Mouse (Mus musculus): ENCODE results near the gene Lce3d. TPM values are rescaled to one million over a fixed set of nuclear protein-coding genes. Genes with fewer than 3 reads are reported as not detected.
A peak's percentile ranks its signal among the peaks of the same experiment; 100 is the strongest.

Gene Lce3d
- polyA plus RNA-seq, 1 experiment from 2014 or later: not detected

- no peak within 1 kb of the TSS for H3K9ac ChIP-seq (replicated peaks; ENCODE audit: low read length)
- no peak for DNase-seq (ENCODE audit: low spot score)
- no peak for ATAC-seq (replicated peaks; ENCODE audit: insufficient number of reproducible peaks, low FRiP score, low TSS enrichment, low read depth)
- H3K4me1 ChIP-seq (ENCODE audit: control insufficient read depth, insufficient read depth, low read length): no peaks in the 10 kb centered on the region
- no peaks in the 10 kb centered on the region for H3K36me3 ChIP-seq (replicated peaks; ENCODE audit: control insufficient read depth, insufficient read depth, low read depth, low read length)
- H3K4me3 ChIP-seq (ENCODE audit: low read depth, low read length): no peak within 1 kb of the TSS
- H3K9me3 ChIP-seq (replicated peaks; ENCODE audit: control insufficient read depth, low read length): no peaks in the 10 kb centered on the region
- no peaks in the 10 kb centered on the region for H3K27me3 ChIP-seq (ENCODE audit: control insufficient read depth, insufficient read depth, low read length)
- H3K27ac ChIP-seq (replicated peaks; ENCODE audit: low read depth, low read length): no peak within 1 kb of the TSS
- no peak within 1 kb of the TSS for H3K4me2 ChIP-seq (ENCODE audit: low read depth, low read length)
Observed at GRCm38 (mm10) chr3:92991926-92992325, 34.7 kb downstream of the Lce3d start, which contains the start of gene Lce3f. Lce3f (plus strand) TSS chr3:92992226.

GRCm38 (mm10) chr3:92998691-92999090 lies 41.5 kb downstream of the Lce3d start:
- DNase-seq (ENCODE audit: low spot score) (peak; percentile 86), ATAC-seq (replicated peaks; ENCODE audit: insufficient number of reproducible peaks, low FRiP score, low TSS enrichment, low read depth) (peak; percentile 87)
- no peaks in the 10 kb centered on the region for H3K4me1 ChIP-seq (ENCODE audit: control insufficient read depth, insufficient read depth, low read length)
- no peak overlapping the region for H3K4me3 ChIP-seq (ENCODE audit: low read depth, low read length)
- no peak overlapping the region for H3K27ac ChIP-seq (replicated peaks; ENCODE audit: low read depth, low read length)
- no peak overlapping the region for H3K4me2 ChIP-seq (ENCODE audit: low read depth, low read length)
- H3K36me3 ChIP-seq (replicated peaks; ENCODE audit: control insufficient read depth, insufficient read depth, low read depth, low read length): no peaks in the 10 kb centered on the region
- no peak overlapping the region for H3K9ac ChIP-seq (replicated peaks; ENCODE audit: low read length)
- H3K27me3 ChIP-seq (ENCODE audit: control insufficient read depth, insufficient read depth, low read length): no peaks in the 10 kb centered on the region
- no peaks in the 10 kb centered on the region for H3K9me3 ChIP-seq (replicated peaks; ENCODE audit: control insufficient read depth, low read length)
- WGBS: 5% methylated on average over 7 of the region's 7 CpGs

GRCm38 (mm10) chr3:93000621-93001020 lies 43.4 kb downstream of the Lce3d start:
- 86% methylated on average over 3 of the region's 3 CpGs for WGBS
- Histone ChIP-seq H3K4me2 (ENCODE audit: low read depth, low read length) (no peak overlapping the region), H3K4me1 (ENCODE audit: control insufficient read depth, insufficient read depth, low read length) (no peaks in the 10 kb centered on the region), H3K9ac (replicated peaks; ENCODE audit: low read length) (no peak overlapping the region), H3K4me3 (ENCODE audit: low read depth, low read length) (no peak overlapping the region), H3K9me3 (replicated peaks; ENCODE audit: control insufficient read depth, low read length) (no peaks in the 10 kb centered on the region), H3K27me3 (ENCODE audit: control insufficient read depth, insufficient read depth, low read length) (no peaks in the 10 kb centered on the region), H3K36me3 (replicated peaks; ENCODE audit: control insufficient read depth, insufficient read depth, low read depth, low read length) (no peaks in the 10 kb centered on the region), H3K27ac (replicated peaks; ENCODE audit: low read depth, low read length) (no peak overlapping the region)
- DNase-seq (ENCODE audit: low spot score) (no peak), ATAC-seq (replicated peaks; ENCODE audit: insufficient number of reproducible peaks, low FRiP score, low TSS enrichment, low read depth) (no peak)

GRCm38 (mm10) chr3:93002843-93003242 lies 45.7 kb downstream of the Lce3d start:
- Histone ChIP-seq H3K4me3 (ENCODE audit: low read depth, low read length) (no peak overlapping the region), H3K9ac (replicated peaks; ENCODE audit: low read length) (no peak overlapping the region), H3K4me1 (ENCODE audit: control insufficient read depth, insufficient read depth, low read length) (no peaks in the 10 kb centered on the region), H3K9me3 (replicated peaks; ENCODE audit: control insufficient read depth, low read length) (no peaks in the 10 kb centered on the region), H3K27me3 (ENCODE audit: control insufficient read depth, insufficient read depth, low read length) (no peaks in the 10 kb centered on the region), H3K4me2 (ENCODE audit: low read depth, low read length) (no peak overlapping the region), H3K27ac (replicated peaks; ENCODE audit: low read depth, low read length) (no peak overlapping the region), H3K36me3 (replicated peaks; ENCODE audit: control insufficient read depth, insufficient read depth, low read depth, low read length) (no peaks in the 10 kb centered on the region)
- ATAC-seq (replicated peaks; ENCODE audit: insufficient number of reproducible peaks, low FRiP score, low TSS enrichment, low read depth): no peak
- no peak for DNase-seq (ENCODE audit: low spot score)
- WGBS: 74% methylated on average over 4 of the region's 4 CpGs

Other genes starting within 250 kb of the Lce3d start
- not detected in 2 replicates for gene Lce1e, start 248.3 kb upstream of the Lce3d start, polyA plus RNA-seq (2014; fragmentation: Nextera tagmentation; extraction: Ambion mirVana)
- gene Lce1f, start 237.0 kb upstream of the Lce3d start, polyA plus RNA-seq (2014; fragmentation: Nextera tagmentation; extraction: Ambion mirVana): not detected in 2 replicates
- not detected in 2 replicates for gene Gm38119, start 218.3 kb upstream of the Lce3d start, polyA plus RNA-seq (2014; fragmentation: Nextera tagmentation; extraction: Ambion mirVana)
- not detected in 2 replicates for gene Lce1g, start 205.1 kb upstream of the Lce3d start, polyA plus RNA-seq (2014; fragmentation: Nextera tagmentation; extraction: Ambion mirVana)
- gene Lce1h, start 192.3 kb upstream of the Lce3d start, polyA plus RNA-seq (2014; fragmentation: Nextera tagmentation; extraction: Ambion mirVana): not detected in 2 replicates
- not detected in 2 replicates for gene Lce1i, start 178.5 kb upstream of the Lce3d start, polyA plus RNA-seq (2014; fragmentation: Nextera tagmentation; extraction: Ambion mirVana)
- gene Lce1j, start 166.9 kb upstream of the Lce3d start, polyA plus RNA-seq (2014; fragmentation: Nextera tagmentation; extraction: Ambion mirVana): not detected in 2 replicates
- gene Lce1k, start 149.5 kb upstream of the Lce3d start, polyA plus RNA-seq (2014; fragmentation: Nextera tagmentation; extraction: Ambion mirVana): not detected in 2 replicates
- not detected in 2 replicates for gene Kprp, start 130.1 kb upstream of the Lce3d start, polyA plus RNA-seq (2014; fragmentation: Nextera tagmentation; extraction: Ambion mirVana)
- not detected in 2 replicates for gene Lce1l, start 106.1 kb upstream of the Lce3d start, polyA plus RNA-seq (2014; fragmentation: Nextera tagmentation; extraction: Ambion mirVana)
- not detected in 2 replicates for gene 2310050C09Rik, start 87.2 kb upstream of the Lce3d start, polyA plus RNA-seq (2014; fragmentation: Nextera tagmentation; extraction: Ambion mirVana)
- not detected in 2 replicates for gene Lce3a, start 31.2 kb upstream of the Lce3d start, polyA plus RNA-seq (2014; fragmentation: Nextera tagmentation; extraction: Ambion mirVana)
- gene Lce3b, start 24.4 kb upstream of the Lce3d start, polyA plus RNA-seq (2014; fragmentation: Nextera tagmentation; extraction: Ambion mirVana): not detected in 2 replicates
- gene Lce3c, start 12.9 kb upstream of the Lce3d start, polyA plus RNA-seq (2014; fragmentation: Nextera tagmentation; extraction: Ambion mirVana): not detected in 2 replicates
- gene Lce3e, start 9.7 kb downstream of the Lce3d start, polyA plus RNA-seq (2014; fragmentation: Nextera tagmentation; extraction: Ambion mirVana): not detected in 2 replicates
- not detected in 2 replicates for gene Lce3f, start 34.8 kb downstream of the Lce3d start, polyA plus RNA-seq (2014; fragmentation: Nextera tagmentation; extraction: Ambion mirVana)
- 0.70 TPM in 1 of 2 replicates, not detected in the other for gene Crct1, start 58.3 kb downstream of the Lce3d start, polyA plus RNA-seq (2014; fragmentation: Nextera tagmentation; extraction: Ambion mirVana)
- not detected in 2 replicates for gene Lce1m, start 61.7 kb downstream of the Lce3d start, polyA plus RNA-seq (2014; fragmentation: Nextera tagmentation; extraction: Ambion mirVana)
- gene Gm4858, start 111.4 kb downstream of the Lce3d start, polyA plus RNA-seq (2014; fragmentation: Nextera tagmentation; extraction: Ambion mirVana): not detected in 2 replicates
- not detected in 2 replicates for gene Crnn, start 187.4 kb downstream of the Lce3d start, polyA plus RNA-seq (2014; fragmentation: Nextera tagmentation; extraction: Ambion mirVana)
- not detected in 2 replicates for gene Flg2, start 239.9 kb downstream of the Lce3d start, polyA plus RNA-seq (2014; fragmentation: Nextera tagmentation; extraction: Ambion mirVana)